Mouse (Mus musculus) MEL (cell line): Measurements from ENCODE around the gene Gpr19. TPM values are rescaled to one million over a fixed set of nuclear protein-coding genes. Genes with fewer than 3 reads are reported as not detected.
A peak's percentile ranks its signal among the peaks of the same experiment; 100 is the strongest.

Source experiments
- DNase-seq: peaks from one replicate; pipeline ENCODE4 v3.0.0; 2011; ENCODE audit warnings: low read depth, low spot score
- H3K27ac ChIP-seq: 2 replicates; pipeline ENCODE4 v1.5.1; 2012; ENCODE audit warnings: low read depth, mild to moderate bottlenecking, control low read depth, low read length, moderate library complexity; ENCODE audit not compliant: control insufficient read depth
- H3K27me3 ChIP-seq, 2 experiments: fragments of 150-350 bp in 1 of 2; sonication (generic) in 1 of 2; 2 replicates each; pipeline ENCODE4 v1.6.1; 2012; ENCODE audit warnings: low read length in 2 of 2, mild to moderate bottlenecking in 2 of 2, improper control_type of control experiment in 1 of 2, moderate library complexity in 1 of 2; ENCODE audit not compliant: insufficient read depth in 2 of 2, control insufficient read depth in 1 of 2
- H3K36me3 ChIP-seq, 2 experiments: 2 replicates each; pipeline ENCODE4 v1.6.1; 2012 to 2014; ENCODE audit warnings: low read length in 2 of 2, improper control_type of control experiment in 1 of 2, inconsistent platforms in 1 of 2, mild to moderate bottlenecking in 1 of 2; ENCODE audit not compliant: insufficient read depth in 2 of 2, control insufficient read depth in 1 of 2
- H3K4me1 ChIP-seq, 2 experiments: fragments of 150-350 bp in 1 of 2; sonication (generic) in 1 of 2; 2 replicates each; pipeline ENCODE4 v1.6.1; 2012; ENCODE audit warnings: low read length in 2 of 2, improper control_type of control experiment in 1 of 2, mild to moderate bottlenecking in 1 of 2; ENCODE audit not compliant: insufficient read depth in 2 of 2, control insufficient read depth in 1 of 2
- H3K4me3 ChIP-seq, 2 experiments: fragments of 150-350 bp in 1 of 2; sonication (generic) in 1 of 2; 2 replicates each; pipeline ENCODE4 v1.5.1; 2012; ENCODE audit warnings: low read depth in 2 of 2, low read length in 2 of 2, mild to moderate bottlenecking in 2 of 2, moderate library complexity in 2 of 2, control low read depth in 1 of 2, improper control_type of control experiment in 1 of 2; ENCODE audit not compliant: control insufficient read depth in 1 of 2, insufficient read depth in 1 of 2
- H3K79me2 ChIP-seq: 2 replicates; pipeline ENCODE4 v1.6.1; 2012; ENCODE audit warnings: mild to moderate bottlenecking, low read length, moderate library complexity; ENCODE audit not compliant: control insufficient read depth, poor library complexity, insufficient read depth
- H3K9ac ChIP-seq: 2 replicates; pipeline ENCODE4 v1.6.1; 2012; ENCODE audit warnings: low read depth, mild to moderate bottlenecking, control low read depth, low read length, moderate library complexity; ENCODE audit not compliant: control insufficient read depth, poor library complexity, severe bottlenecking
- H3K9me3 ChIP-seq: fragments of 150-350 bp; sonication (generic); replicated peaks from 2 replicates; pipeline ENCODE4 v1.6.1; 2012; ENCODE audit warnings: mild to moderate bottlenecking, low read length, improper control_type of control experiment, moderate library complexity; ENCODE audit not compliant: insufficient read depth
- CHD2 ChIP-seq: IDR thresholded peaks from 2 replicates; pipeline ENCODE4 v1.6.1; 2011; ENCODE audit warnings: low read length, improper control_type of control experiment
- CTCF ChIP-seq, 3 experiments: IDR thresholded peaks in 2 of 3; conservative IDR thresholded peaks in 1 of 3; 2 replicates each; pipeline ENCODE4 v1.5.1; 2011 to 2012; ENCODE audit warnings: low read length in 3 of 3, low read depth in 2 of 3, mild to moderate bottlenecking in 2 of 3, improper control_type of control experiment in 1 of 3, inconsistent platforms in 1 of 3, mixed read lengths in 1 of 3, moderate library complexity in 1 of 3; ENCODE audit not compliant: control insufficient read depth in 1 of 3, insufficient read depth in 1 of 3, poor library complexity in 1 of 3, severe bottlenecking in 1 of 3
- ELF1 ChIP-seq: IDR thresholded peaks from 2 replicates; pipeline ENCODE4 v1.6.1; 2014; ENCODE audit warnings: low read depth, mild to moderate bottlenecking, inconsistent platforms, low read length, improper control_type of control experiment, moderate library complexity
- EP300 ChIP-seq, 2 experiments: IDR thresholded peaks; 2 replicates each; pipeline ENCODE4 v1.6.1; 2011; ENCODE audit warnings: improper control_type of control experiment in 2 of 2, low read length in 2 of 2, low read depth in 1 of 2, mild to moderate bottlenecking in 1 of 2
- GABPA ChIP-seq: IDR thresholded peaks from 2 replicates; pipeline ENCODE4 v1.6.1; 2012; ENCODE audit warnings: low read depth, mild to moderate bottlenecking, inconsistent platforms, low read length, improper control_type of control experiment, moderate library complexity
- GATA1 ChIP-seq: IDR thresholded peaks from 2 replicates; pipeline ENCODE4 v1.6.1; 2011; ENCODE audit warnings: low read depth, low read length, improper control_type of control experiment
- HCFC1 ChIP-seq: IDR thresholded peaks from 2 replicates; pipeline ENCODE4 v1.6.1; 2012; ENCODE audit warnings: low read depth, mild to moderate bottlenecking, inconsistent platforms, low read length, improper control_type of control experiment, moderate library complexity
- JUND ChIP-seq: IDR thresholded peaks from 2 replicates; pipeline ENCODE4 v1.6.1; 2011; ENCODE audit warnings: low read depth, mild to moderate bottlenecking, improper control_type of control experiment, low read length
- KAT2A ChIP-seq: conservative IDR thresholded peaks from 2 replicates; pipeline ENCODE4 v1.6.1; 2012; ENCODE audit warnings: low read depth, low read length, improper control_type of control experiment, inconsistent platforms
- MAFK ChIP-seq: IDR thresholded peaks from 2 replicates; pipeline ENCODE4 v1.6.1; 2011; ENCODE audit warnings: low read depth, mild to moderate bottlenecking, low read length, improper control_type of control experiment, borderline replicate concordance
- MAX ChIP-seq: IDR thresholded peaks from 2 replicates; pipeline ENCODE4 v1.6.1; 2011; ENCODE audit warnings: low read length, improper control_type of control experiment
- MAZ ChIP-seq: IDR thresholded peaks from 2 replicates; pipeline ENCODE4 v1.6.1; 2012; ENCODE audit warnings: low read depth, mild to moderate bottlenecking, inconsistent platforms, low read length, improper control_type of control experiment
- MXI1 ChIP-seq: IDR thresholded peaks from 2 replicates; pipeline ENCODE4 v1.6.1; 2011; ENCODE audit warnings: mild to moderate bottlenecking, low read depth, low read length, improper control_type of control experiment
- MYB ChIP-seq: IDR thresholded peaks from 2 replicates; pipeline ENCODE4 v1.6.1; 2011; ENCODE audit warnings: mild to moderate bottlenecking, low read depth, low read length, improper control_type of control experiment
- MYC ChIP-seq: IDR thresholded peaks from 2 replicates; pipeline ENCODE4 v1.6.1; 2011; ENCODE audit warnings: low read depth, mild to moderate bottlenecking, low read length, improper control_type of control experiment, moderate library complexity
- NRF1 ChIP-seq: IDR thresholded peaks from 2 replicates; pipeline ENCODE4 v1.6.1; 2014; ENCODE audit warnings: low read depth, mild to moderate bottlenecking, inconsistent platforms, low read length, improper control_type of control experiment, moderate library complexity; ENCODE audit not compliant: poor library complexity, insufficient read depth, severe bottlenecking
- POLR2A ChIP-seq, 2 experiments: IDR thresholded peaks; 2 replicates each; pipeline ENCODE4 v1.6.1; 2011 to 2012; ENCODE audit warnings: low read length in 2 of 2, mild to moderate bottlenecking in 2 of 2, control low read depth in 1 of 2, improper control_type of control experiment in 1 of 2, low read depth in 1 of 2, moderate library complexity in 1 of 2; ENCODE audit not compliant: control insufficient read depth in 1 of 2, insufficient read depth in 1 of 2, poor library complexity in 1 of 2
- POLR2AphosphoS5 ChIP-seq: IDR thresholded peaks from 2 replicates; pipeline ENCODE4 v1.6.1; 2012; ENCODE audit warnings: low read depth, borderline replicate concordance, mild to moderate bottlenecking, inconsistent platforms, low read length, moderate library complexity, mixed read lengths
- RAD21 ChIP-seq: IDR thresholded peaks from 2 replicates; pipeline ENCODE4 v1.6.1; 2011; ENCODE audit warnings: mild to moderate bottlenecking, low read depth, low read length, improper control_type of control experiment
- SIN3A ChIP-seq: IDR thresholded peaks from 2 replicates; pipeline ENCODE4 v1.6.1; 2012; ENCODE audit warnings: low read length, improper control_type of control experiment, inconsistent platforms
- TBP ChIP-seq: IDR thresholded peaks from 2 replicates; pipeline ENCODE4 v1.8.0; 2011; ENCODE audit warnings: low read depth, low read length, improper control_type of control experiment
- UBTF ChIP-seq: IDR thresholded peaks from 2 replicates; pipeline ENCODE4 v1.6.1; 2012; ENCODE audit warnings: low read depth, mild to moderate bottlenecking, inconsistent platforms, low read length, improper control_type of control experiment, moderate library complexity, borderline replicate concordance; ENCODE audit not compliant: insufficient read depth
- USF1 ChIP-seq: IDR thresholded peaks from 2 replicates; pipeline ENCODE4 v1.6.1; 2014; ENCODE audit warnings: low read depth, mild to moderate bottlenecking, inconsistent platforms, low read length, improper control_type of control experiment, moderate library complexity
- ZKSCAN1 ChIP-seq: IDR thresholded peaks from 2 replicates; pipeline ENCODE4 v1.6.1; 2012; ENCODE audit warnings: low read depth, mild to moderate bottlenecking, inconsistent platforms, low read length, improper control_type of control experiment, moderate library complexity
- polyA plus RNA-seq, 2 experiments: library from polyadenylated mRNA; stranded (reverse) in 1 of 2; unstranded in 1 of 2; fragments of >175 nt in 1 of 2; fragments of >200 nt in 1 of 2; gene quantifications; 2 replicates each; pipeline versions ENCODE4 v1.2.1 to v1.2.4; 2012; ENCODE audit warnings: low replicate concordance in 2 of 2, low read depth in 1 of 2; ENCODE audit not compliant: insufficient read length in 2 of 2, insufficient read depth in 1 of 2, missing spikeins in 1 of 2
- total RNA-seq: library from RNA; depleted of rRNA; stranded (reverse); fragments of 300-350 nt; gene quantifications from 2 replicates; pipeline ENCODE4 v1.2.3, GENCODE M21; 2012

Gpr19 gene
- total and polyA plus RNA-seq, 3 experiments, result 8.4 to 11.7 TPM; not detected in 1

- TF ChIP-seq ELF1, result no peak
- TF ChIP-seq RAD21, result peak; percentile 71
- TF ChIP-seq USF1, result no peak
- peak; percentile 76; the same call in 1 of the 2 replicates for TF ChIP-seq JUND
- TF ChIP-seq EP300 (IDR thresholded peaks at IDR 0.05; ENCODE audit: low read depth in 1 of 2, low read length in 2 of 2), result peak in 1 of 2 experiments; percentile 2; a peak in 1 of 4 replicates
- TF ChIP-seq KAT2A, result no peak
- no peak for TF ChIP-seq GABPA
- no peak for TF ChIP-seq TBP
- TF ChIP-seq POLR2AphosphoS5, result no peak
- no peak for TF ChIP-seq MYB
- no peak for TF ChIP-seq GATA1
- no peak for TF ChIP-seq CHD2
- no peak for TF ChIP-seq NRF1
- TF ChIP-seq CTCF (IDR thresholded peaks at IDR 0.05 in 2 of 3, conservative IDR thresholded peaks at IDR 0.05 in 1 of 3; ENCODE audit: control insufficient read depth in 1 of 3, insufficient read depth in 1 of 3, low read depth in 2 of 3, low read length in 3 of 3, poor library complexity in 1 of 3, severe bottlenecking in 1 of 3), result peak; percentile 56 to 76 (median 71)
- TF ChIP-seq SIN3A, result peak; percentile 80
- TF ChIP-seq MAX, result no peak
- TF ChIP-seq ZKSCAN1, result no peak
- no peak for TF ChIP-seq MAZ
- 0 out of 4 replicates have a peak, but pooled peaks of 1 of the 2 experiments have one; percentile 22 for TF ChIP-seq POLR2A (IDR thresholded peaks at IDR 0.05; ENCODE audit: control insufficient read depth in 1 of 2, insufficient read depth in 1 of 2, low read depth in 1 of 2, low read length in 2 of 2, poor library complexity in 1 of 2)
- no peak for TF ChIP-seq UBTF
- 0 out of 2 replicates have a peak, but pooled peaks have one; percentile 29 for TF ChIP-seq HCFC1
- no peak for TF ChIP-seq MAFK
Observed at GRCm38 (mm10) chr6:134947311-134948087, 49.1 kb upstream of the Gpr19 start (continued).

GRCm38 (mm10) chr6:134946858-134947257, 48.5 kb upstream of the Gpr19 start:
- Histone ChIP-seq H3K4me1 (peaks cover 11 to 34% of the 10 kb centered on the region in 2 experiments), H3K79me2 (no peaks in the 10 kb centered on the region), H3K4me3 (peak overlapping the region; percentile 43 to 49), H3K27me3 (no peaks in the 10 kb centered on the region), H3K27ac (peak overlapping the region; percentile 80), H3K36me3 (peaks cover 0 to 28% of the 10 kb centered on the region in 2 experiments; a peak in 3 of 4 replicates), H3K9me3 (no peaks in the 10 kb centered on the region), H3K9ac (peak overlapping the region; percentile 58)
- DNase-seq, result peak; percentile 68
- TF ChIP-seq POLR2A (IDR thresholded peaks at IDR 0.05; ENCODE audit: control insufficient read depth in 1 of 2, insufficient read depth in 1 of 2, low read depth in 1 of 2, low read length in 2 of 2, poor library complexity in 1 of 2) (peak in 1 of 2 experiments; percentile 33; a peak in 1 of 4 replicates), JUND (no peak), EP300 (IDR thresholded peaks at IDR 0.05; ENCODE audit: low read depth in 1 of 2, low read length in 2 of 2) (no peak), MYC (no peak), CTCF (IDR thresholded peaks at IDR 0.05 in 2 of 3, conservative IDR thresholded peaks at IDR 0.05 in 1 of 3; ENCODE audit: control insufficient read depth in 1 of 3, insufficient read depth in 1 of 3, low read depth in 2 of 3, low read length in 3 of 3, poor library complexity in 1 of 3, severe bottlenecking in 1 of 3) (no peak), MXI1 (0 out of 2 replicates have a peak, but pooled peaks have one; percentile 48)
